Mouse (Mus musculus): ENCODE data around the gene Ptprk.

Ptprk gene

DNA sequence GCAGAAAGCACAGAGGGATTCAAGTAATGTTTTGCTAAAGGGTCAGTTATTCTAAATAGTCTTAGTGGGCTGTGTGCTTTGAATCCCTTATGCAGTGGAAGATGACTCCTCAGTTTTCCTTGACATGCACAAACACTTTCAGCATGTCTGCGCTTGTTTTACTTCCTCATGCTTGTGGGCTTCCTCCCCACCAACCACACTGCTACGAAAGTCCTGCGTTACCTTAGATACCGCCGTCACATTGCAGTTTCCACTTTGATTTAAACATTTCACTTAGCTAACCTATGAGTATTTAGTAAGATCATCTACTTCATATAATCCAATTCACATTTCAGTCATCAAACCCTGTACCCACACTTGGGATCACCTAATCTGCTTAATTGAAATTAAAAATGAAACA is 441.5 kb downstream of the Ptprk start:
- DNase-seq (ENCODE audit: extremely low read depth, low read depth) = peak; percentile 37

- DNase-seq (ENCODE audit: extremely low read depth, low read depth) = peak; percentile 65
Measured at GRCm38 (mm10) chr10:28518297-28518696, 443.7 kb downstream of the Ptprk start.

- DNase-seq (ENCODE audit: extremely low read depth, low read depth) = peak; percentile 31
Measured at GRCm38 (mm10) chr10:28519861-28520260, 445.2 kb downstream of the Ptprk start.

GRCm38 (mm10) chr10:28523992-28524735 is 449.5 kb downstream of the Ptprk start:
- no peak for DNase-seq (ENCODE audit: extremely low read depth, low read depth)

DNA sequence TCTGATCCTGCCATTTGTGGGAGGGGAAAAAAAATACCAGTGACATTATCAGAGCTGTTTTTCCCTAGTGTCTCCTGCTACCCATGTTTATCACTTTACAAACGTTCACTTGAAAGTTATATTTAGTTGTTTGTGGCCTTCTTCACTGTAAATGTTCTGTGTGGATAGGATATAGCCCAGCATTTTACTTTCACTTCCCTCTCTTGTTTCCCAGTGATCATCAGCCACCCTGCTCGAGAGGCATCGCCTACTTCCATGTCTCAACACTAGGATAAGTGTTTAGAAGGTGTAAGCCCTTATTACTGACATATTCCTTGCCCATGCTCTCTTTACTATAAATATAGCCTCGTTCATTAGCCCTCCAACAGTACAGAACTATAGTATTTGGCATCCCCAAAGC is 466.0 kb downstream of the Ptprk start:
- no peak for DNase-seq (ENCODE audit: extremely low read depth, low read depth)

GRCm38 (mm10) chr10:28542754-28543153 is 468.1 kb downstream of the Ptprk start:
- no peak for DNase-seq (ENCODE audit: extremely low read depth, low read depth)

DNA sequence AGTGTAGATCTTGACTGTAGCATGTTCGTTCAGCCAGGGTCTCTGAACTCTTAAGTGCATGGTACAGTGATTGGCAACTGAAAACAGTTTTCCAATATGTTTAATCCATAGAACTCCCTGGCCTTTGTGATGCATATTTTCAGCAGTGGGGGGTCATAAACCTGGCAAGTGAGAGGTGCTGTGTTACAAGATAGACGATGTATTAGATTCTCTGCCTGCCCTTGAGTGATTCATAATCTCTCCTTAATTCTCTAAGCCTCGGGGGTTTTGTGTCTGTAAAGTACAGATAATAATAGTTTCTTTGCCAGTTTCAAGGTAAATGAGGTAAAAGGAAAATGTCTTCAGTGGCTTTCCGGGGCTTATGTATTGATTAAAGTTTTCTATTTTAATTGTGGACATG is 475.9 kb downstream of the Ptprk start:
- DNase-seq (ENCODE audit: extremely low read depth, low read depth) = no peak

DNA sequence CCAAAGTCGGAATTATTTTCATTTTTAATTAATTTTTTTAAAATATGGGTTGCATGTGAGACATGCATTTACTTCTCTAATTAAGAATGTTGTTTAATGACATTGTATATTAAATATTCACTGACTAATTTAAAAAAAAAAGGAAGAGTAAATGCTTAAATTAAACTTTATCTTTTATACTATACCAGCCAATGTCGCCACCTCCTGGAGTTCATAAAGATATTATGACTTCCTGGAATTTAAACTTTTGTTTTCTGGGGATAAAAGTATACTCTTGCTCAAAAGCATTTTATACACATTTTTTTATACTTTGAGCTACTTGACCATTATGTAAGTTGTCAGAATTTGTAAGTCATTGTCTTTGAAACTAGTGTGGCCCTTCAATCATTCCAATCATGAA is 477.4 kb downstream of the Ptprk start:
- peak; percentile 9 for DNase-seq (ENCODE audit: extremely low read depth, low read depth)

DNA sequence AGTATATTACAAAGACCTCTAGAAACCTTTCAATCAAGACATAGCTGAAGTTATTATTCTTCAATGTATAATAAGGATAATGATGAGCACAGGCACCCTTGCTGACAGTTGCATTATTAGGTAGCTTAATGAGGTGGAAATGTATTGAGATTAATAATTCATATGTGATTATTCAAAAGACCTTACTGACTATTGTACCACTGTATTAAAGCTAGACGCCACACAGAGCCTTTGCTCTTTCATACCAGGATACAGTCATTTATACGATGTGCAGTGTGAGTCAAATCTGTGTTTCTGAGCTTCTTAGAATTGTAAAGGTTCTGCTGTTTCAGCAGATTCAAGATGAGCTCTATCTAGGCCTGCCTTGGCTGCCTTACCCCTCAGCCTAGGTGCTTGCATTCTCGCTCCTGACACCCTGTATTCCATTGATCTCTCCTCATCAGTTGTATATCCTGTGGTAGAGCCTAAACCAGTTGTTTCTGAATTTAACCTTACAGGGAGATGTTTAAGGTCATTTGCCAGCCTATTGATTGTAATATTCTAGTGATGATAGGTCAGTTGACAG is 489.6 kb downstream of the Ptprk start:
- DNase-seq (ENCODE audit: extremely low read depth, low read depth) = no peak

- DNase-seq (ENCODE audit: extremely low read depth, low read depth) = peak; percentile 45
Measured at GRCm38 (mm10) chr10:28566378-28566777, 491.8 kb downstream of the Ptprk start.

DNA sequence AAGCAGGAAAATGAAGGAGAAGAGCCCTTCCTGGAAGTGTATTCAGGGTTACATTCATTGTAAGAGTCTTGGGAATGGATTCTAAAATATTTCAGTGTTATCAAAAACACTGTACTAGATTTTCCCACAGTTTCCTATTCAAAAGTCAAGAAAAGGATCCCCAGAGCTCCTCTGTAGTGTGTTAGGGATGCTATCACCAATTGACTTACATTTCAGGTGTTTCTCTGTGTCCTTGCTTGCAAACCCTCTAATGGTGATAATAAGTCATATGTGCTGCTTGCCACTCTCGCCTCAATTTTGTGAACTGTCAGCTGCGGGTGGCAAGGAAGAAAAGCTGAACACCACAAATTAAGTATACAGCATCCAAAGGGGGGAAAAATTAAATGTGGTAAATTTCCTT is 492.2 kb downstream of the Ptprk start:
- no peak for DNase-seq (ENCODE audit: extremely low read depth, low read depth)

DNA sequence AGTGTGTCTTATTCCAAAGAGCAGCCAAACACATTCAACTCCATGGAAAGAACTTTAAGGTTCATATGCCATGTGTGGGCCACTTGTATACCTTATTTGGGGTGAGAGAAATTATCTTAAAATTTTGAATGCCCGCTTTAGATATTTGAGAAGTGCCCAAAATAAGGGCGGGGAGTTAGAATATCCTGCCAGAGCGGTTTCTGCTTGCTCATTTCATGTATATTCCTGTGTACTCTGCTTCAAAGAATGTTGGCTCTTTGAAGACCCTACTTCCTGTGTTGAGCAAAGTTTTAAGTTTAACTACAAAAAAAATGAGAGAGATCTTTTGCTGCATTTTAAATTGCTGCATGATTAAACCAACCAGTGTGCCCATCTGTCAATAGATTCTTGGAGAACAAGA is 492.8 kb downstream of the Ptprk start:
- DNase-seq (ENCODE audit: extremely low read depth, low read depth) = no peak

DNA sequence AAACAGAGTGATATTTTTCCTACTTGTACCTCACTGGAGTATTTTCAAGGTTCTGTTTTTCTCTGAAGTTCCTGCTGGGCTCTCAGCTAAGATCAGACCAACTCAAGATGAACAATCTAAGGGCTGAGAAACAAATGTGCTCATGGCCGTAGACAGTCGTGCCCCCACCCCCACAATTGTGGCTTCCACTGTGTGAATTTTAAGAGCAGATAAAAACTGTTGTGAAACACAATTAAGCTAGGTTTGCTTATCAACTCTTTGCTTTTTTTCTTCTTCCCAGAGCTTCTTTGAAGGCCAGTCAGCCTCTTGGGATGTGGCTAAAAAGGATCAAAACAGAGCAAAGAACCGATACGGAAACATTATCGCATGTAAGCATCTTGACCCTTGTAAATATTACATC is 493.4 kb downstream of the Ptprk start:
- peak; percentile 14 for DNase-seq (ENCODE audit: extremely low read depth, low read depth)

GRCm38 (mm10) chr10:28579596-28579995 is 505.0 kb downstream of the Ptprk start:
- DNase-seq (ENCODE audit: extremely low read depth, low read depth) = no peak

DNA sequence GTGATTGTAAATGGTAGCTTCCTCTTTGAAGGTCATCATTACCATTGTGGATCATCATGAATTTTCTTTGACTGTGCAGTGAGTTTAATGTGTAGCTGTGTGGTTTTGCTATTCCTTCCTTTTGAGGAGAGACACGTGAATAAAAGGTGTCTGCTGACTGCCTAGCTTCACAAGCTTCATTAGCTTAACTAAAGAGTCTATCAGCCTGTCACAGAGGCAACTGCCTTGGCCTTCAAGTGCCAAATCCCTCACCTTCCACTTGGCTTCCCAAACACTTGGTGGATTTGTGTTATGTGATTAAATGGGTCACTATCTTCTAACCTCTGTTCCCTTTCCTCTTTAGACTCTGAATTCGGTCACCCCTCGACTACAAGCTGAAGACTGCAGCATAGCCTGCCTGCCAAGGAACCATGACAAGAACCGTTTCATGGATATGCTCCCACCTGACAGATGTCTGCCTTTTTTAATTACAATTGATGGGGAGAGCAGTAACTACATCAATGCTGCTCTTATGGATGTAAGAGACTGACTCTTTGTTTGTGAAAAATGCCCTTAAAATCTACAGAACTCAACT is 512.0 kb downstream of the Ptprk start:
- DNase-seq (ENCODE audit: extremely low read depth, low read depth) = no peak

GRCm38 (mm10) chr10:28588401-28588800 is 513.8 kb downstream of the Ptprk start:
- no peak for DNase-seq (ENCODE audit: extremely low read depth, low read depth)

- no peak for DNase-seq (ENCODE audit: extremely low read depth, low read depth)
Measured at GRCm38 (mm10) chr10:28590822-28591221, 516.2 kb downstream of the Ptprk start.

DNA sequence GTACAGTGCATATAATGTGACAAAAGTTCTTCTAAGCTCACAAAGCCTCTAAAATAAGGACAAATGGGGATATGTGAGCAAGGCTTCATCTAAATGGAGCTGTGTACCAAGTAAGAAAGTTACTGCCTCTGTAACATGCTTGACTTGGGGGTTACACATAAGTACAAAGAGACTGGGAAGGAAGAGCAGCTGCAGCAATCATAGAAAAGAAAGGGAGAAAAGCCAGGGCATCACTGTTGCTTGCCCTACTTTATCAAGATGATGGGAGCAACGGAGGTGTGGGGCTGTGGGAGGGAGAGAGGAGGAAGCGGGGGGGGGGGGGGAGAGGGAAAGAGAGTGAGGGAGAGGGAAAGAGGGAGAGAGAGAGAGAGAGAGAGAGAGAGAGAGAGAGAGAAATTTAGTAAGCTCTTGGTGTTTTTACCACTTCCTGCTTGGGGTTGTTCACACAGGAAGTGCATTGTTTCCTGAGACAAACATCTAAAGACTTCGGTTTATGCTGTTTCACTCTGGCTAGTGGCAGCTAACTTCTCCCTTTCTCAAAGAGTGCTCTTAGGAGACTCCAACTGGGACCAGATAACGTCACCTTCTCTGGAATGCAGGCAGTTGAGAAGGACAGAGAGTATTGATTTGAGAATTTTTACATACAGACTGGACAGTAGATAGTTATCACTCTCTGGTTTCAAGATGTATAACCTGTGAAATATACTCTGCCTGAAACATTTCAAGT is 519.1 kb downstream of the Ptprk start:
- peak; percentile 65 for DNase-seq (ENCODE audit: extremely low read depth, low read depth)

DNA sequence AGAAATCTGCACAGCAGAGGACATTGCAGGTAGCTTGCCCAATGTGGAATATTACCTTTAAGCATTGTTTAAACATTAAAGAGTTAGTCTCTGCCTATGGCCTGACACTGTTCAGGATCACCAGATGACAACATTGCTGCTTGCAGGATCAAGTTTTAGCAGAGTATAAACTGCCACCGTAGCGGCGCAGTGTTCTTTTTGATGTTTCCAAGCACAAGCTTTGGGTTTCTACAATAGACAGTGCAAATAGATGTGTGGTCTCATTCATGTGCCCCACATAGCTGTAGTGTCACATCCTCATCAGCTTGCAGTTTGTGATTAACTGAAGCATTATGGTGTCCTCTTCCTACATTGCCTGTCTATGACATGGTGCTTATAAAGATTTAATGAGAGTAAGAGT is 522.3 kb downstream of the Ptprk start:
- DNase-seq (ENCODE audit: extremely low read depth, low read depth) = no peak

DNA sequence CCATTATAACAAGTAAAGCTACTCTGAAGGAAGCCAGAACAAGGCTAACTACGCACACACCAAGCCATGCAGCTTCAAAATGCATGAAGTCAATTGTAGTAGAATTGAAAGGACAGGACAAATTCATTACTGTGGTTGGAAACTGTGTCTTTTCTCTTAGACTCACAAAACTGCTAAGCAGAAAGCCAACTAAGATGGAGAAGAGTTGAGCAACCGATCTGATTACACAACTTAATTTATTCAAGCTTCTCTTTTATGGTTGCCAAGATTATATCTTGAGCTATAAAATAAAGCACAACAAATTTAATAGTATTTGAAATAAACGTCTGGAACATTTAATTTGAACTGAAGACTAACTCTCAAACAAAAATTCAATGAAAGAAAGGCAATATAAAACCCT is 534.5 kb downstream of the Ptprk start:
- no peak for DNase-seq (ENCODE audit: extremely low read depth, low read depth)

GRCm38 (mm10) chr10:28614396-28614795 is 539.8 kb downstream of the Ptprk start:
- DNase-seq (ENCODE audit: extremely low read depth, low read depth) = no peak

DNA sequence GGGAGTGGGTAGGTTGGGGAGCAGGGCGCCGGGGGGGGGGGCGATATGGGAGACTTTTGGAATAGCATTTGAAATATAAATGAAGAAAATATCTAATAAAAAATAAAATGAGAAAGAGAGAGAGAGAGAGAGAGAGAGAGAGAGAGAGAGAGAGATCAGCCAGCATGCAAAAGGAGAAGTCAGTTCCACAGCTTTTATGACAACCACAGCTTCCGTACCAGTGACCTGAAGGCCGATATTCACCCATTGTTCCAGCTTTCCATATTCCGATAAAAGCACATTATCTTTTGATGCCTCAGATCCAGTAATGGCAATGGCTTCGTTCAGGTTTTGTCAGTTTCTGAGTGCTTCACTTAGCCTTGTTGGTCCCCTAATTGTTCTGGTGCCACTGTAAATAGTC is 542.6 kb downstream of the Ptprk start:
- DNase-seq (ENCODE audit: extremely low read depth, low read depth) = no peak
